Mouse (Mus musculus): ENCODE data around the gene Plscr3.

Plscr3 gene

GRCm38 (mm10) chr11:69867335-69867734 is 21.2 kb downstream of the Plscr3 start:
- DNase-seq, result peak; percentile 88

- no peak for DNase-seq
Measured at GRCm38 (mm10) chr11:69870289-69871069, 24.3 kb downstream of the Plscr3 start.

GRCm38 (mm10) chr11:69871822-69872221 is 25.6 kb downstream of the Plscr3 start:
- no peak for DNase-seq

- no peak for DNase-seq
Measured at GRCm38 (mm10) chr11:69872451-69872850, 26.3 kb downstream of the Plscr3 start.

- peak; percentile 99 for DNase-seq
Measured at GRCm38 (mm10) chr11:69876186-69876585, 30.0 kb downstream of the Plscr3 start.

GRCm38 (mm10) chr11:69876867-69877266 is 30.7 kb downstream of the Plscr3 start:
- DNase-seq, result peak; percentile 99

GRCm38 (mm10) chr11:69877878-69878277 is 31.7 kb downstream of the Plscr3 start, which contains the start of gene Tmem95:
Tmem95 (minus strand) TSS chr11:69878018.
- peak; percentile 90 for DNase-seq

GRCm38 (mm10) chr11:69878399-69878798 is 32.2 kb downstream of the Plscr3 start:
- no peak for DNase-seq

- DNase-seq, result no peak
Measured at GRCm38 (mm10) chr11:69878952-69879351, 32.8 kb downstream of the Plscr3 start.

GRCm38 (mm10) chr11:69879711-69880110 is 33.5 kb downstream of the Plscr3 start:
- peak; percentile 96 for DNase-seq

GRCm38 (mm10) chr11:69880506-69880852 is 34.3 kb downstream of the Plscr3 start:
- DNase-seq, result no peak

GRCm38 (mm10) chr11:69880853-69881603 is 34.9 kb downstream of the Plscr3 start, which contains the start of gene Kctd11:
Kctd11 (minus strand) TSS chr11:69881406.
- peak; percentile 100 for DNase-seq

GRCm38 (mm10) chr11:69881787-69882670 is 35.9 kb downstream of the Plscr3 start:
- DNase-seq, result peak; percentile 94

GRCm38 (mm10) chr11:69883066-69883465 is 36.9 kb downstream of the Plscr3 start:
- DNase-seq, result peak; percentile 90

- peak; percentile 93 for DNase-seq
Measured at GRCm38 (mm10) chr11:69883527-69884151, 37.5 kb downstream of the Plscr3 start.

- no peak for DNase-seq
Measured at GRCm38 (mm10) chr11:69884240-69884639, 38.1 kb downstream of the Plscr3 start.

- DNase-seq, result no peak
Measured at GRCm38 (mm10) chr11:69884663-69885062, 38.5 kb downstream of the Plscr3 start.

GRCm38 (mm10) chr11:69886907-69887635 is 40.9 kb downstream of the Plscr3 start:
- DNase-seq, result no peak

- peak; percentile 88 for DNase-seq
Measured at GRCm38 (mm10) chr11:69891482-69891881, 45.3 kb downstream of the Plscr3 start.

- peak; percentile 90 for DNase-seq
Measured at GRCm38 (mm10) chr11:69894671-69895070, 48.5 kb downstream of the Plscr3 start.

GRCm38 (mm10) chr11:69895291-69895690 is 49.1 kb downstream of the Plscr3 start, which contains the start of gene Acap1:
Acap1 (minus strand) TSS chr11:69895539.
- DNase-seq, result peak; percentile 87

- no peak for DNase-seq
Measured at GRCm38 (mm10) chr11:69899870-69900269, 53.7 kb downstream of the Plscr3 start.
